Mouse (Mus musculus): Measurements from ENCODE around the gene Mecom. TPM values are rescaled to one million over a fixed set of nuclear protein-coding genes. Genes with fewer than 3 reads are reported as not detected.

The Mecom gene
- polyA plus RNA-seq, 1 experiment = 1.8 TPM

GRCm38 (mm10) chr3:30498202-30498828, 49.5 kb downstream of the Mecom start:
- peaks cover 12% of the 10 kb centered on the region for H3K27me3 ChIP-seq (ENCODE audit: control insufficient read depth, insufficient read depth, insufficient read length)
- no peaks in the 10 kb centered on the region for H3K79me2 ChIP-seq (ENCODE audit: control insufficient read depth, insufficient read depth)
- H3ac ChIP-seq (ENCODE audit: control insufficient read depth, insufficient read length) = no peak overlapping the region
- no peak overlapping the region for H3K4me3 ChIP-seq
- H3K36me3 ChIP-seq (ENCODE audit: control insufficient read depth, insufficient read depth) = no peaks in the 10 kb centered on the region
- no peak for TF ChIP-seq REST (IDR thresholded peaks at IDR 0.05; ENCODE audit: insufficient read depth, insufficient read length)
- no peak for TF ChIP-seq MAX (IDR thresholded peaks at IDR 0.05; ENCODE audit: low read depth)
- TF ChIP-seq MYOG (IDR thresholded peaks at IDR 0.05; ENCODE audit: control insufficient read depth in 1 of 3, insufficient read depth in 1 of 3, insufficient read length in 2 of 3, low read depth in 2 of 3) = no peak
- H3K4me2 ChIP-seq (ENCODE audit: low read depth) = no peak overlapping the region

- no peaks in the 10 kb centered on the region for H3K79me2 ChIP-seq (ENCODE audit: control insufficient read depth, insufficient read depth)
- H3K36me3 ChIP-seq (ENCODE audit: control insufficient read depth, insufficient read depth) = no peaks in the 10 kb centered on the region
- H3K27me3 ChIP-seq (ENCODE audit: control insufficient read depth, insufficient read depth, insufficient read length) = peaks cover 12% of the 10 kb centered on the region
- TF ChIP-seq MAX (IDR thresholded peaks at IDR 0.05; ENCODE audit: low read depth) (no peak), POLR2A (IDR thresholded peaks at IDR 0.05; ENCODE audit: insufficient read length, low read depth) (no peak), MYOG (IDR thresholded peaks at IDR 0.05; ENCODE audit: control insufficient read depth in 1 of 3, insufficient read depth in 1 of 3, insufficient read length in 2 of 3, low read depth in 2 of 3) (no peak), TCF3 (IDR thresholded peaks at IDR 0.05; ENCODE audit: insufficient read length, low read depth) (no peak), E2F4 (IDR thresholded peaks at IDR 0.05; ENCODE audit: insufficient read depth) (no peak), MYOD1 (IDR thresholded peaks at IDR 0.05; ENCODE audit: control insufficient read depth in 1 of 3, insufficient read length in 2 of 3, low read depth in 2 of 3) (no peak), CEBPB (IDR thresholded peaks at IDR 0.05; ENCODE audit: insufficient read depth, poor library complexity, severe bottlenecking) (no peak), TCF12 (IDR thresholded peaks at IDR 0.05; ENCODE audit: insufficient read depth, poor library complexity, severe bottlenecking) (no peak), POLR2AphosphoS2 (IDR thresholded peaks at IDR 0.05; ENCODE audit: insufficient read length, low read depth) (no peak), REST (IDR thresholded peaks at IDR 0.05; ENCODE audit: insufficient read depth, insufficient read length) (no peak), SRF (IDR thresholded peaks at IDR 0.05; ENCODE audit: control insufficient read depth, insufficient read length, low read depth) (no peak), USF1 (IDR thresholded peaks at IDR 0.05; ENCODE audit: low read depth) (no peak)
- H3K4me2 ChIP-seq (ENCODE audit: low read depth) = no peak overlapping the region
- H3ac ChIP-seq (ENCODE audit: control insufficient read depth, insufficient read length) = no peak overlapping the region
- no peak overlapping the region for H3K4me3 ChIP-seq
These were observed 53.4 kb downstream of the Mecom start for GRCm38 (mm10) chr3:30494371-30494770.

GRCm38 (mm10) chr3:30488808-30489207, 59.0 kb downstream of the Mecom start:
- no peak overlapping the region for H3ac ChIP-seq (ENCODE audit: control insufficient read depth, insufficient read length)
- H3K79me2 ChIP-seq (ENCODE audit: control insufficient read depth, insufficient read depth) = no peaks in the 10 kb centered on the region
- TF ChIP-seq POLR2AphosphoS2 (IDR thresholded peaks at IDR 0.05; ENCODE audit: insufficient read length, low read depth) (no peak), REST (IDR thresholded peaks at IDR 0.05; ENCODE audit: insufficient read depth, insufficient read length) (no peak), TCF3 (IDR thresholded peaks at IDR 0.05; ENCODE audit: insufficient read length, low read depth) (no peak), MYOG (IDR thresholded peaks at IDR 0.05; ENCODE audit: control insufficient read depth in 1 of 3, insufficient read depth in 1 of 3, insufficient read length in 2 of 3, low read depth in 2 of 3) (no peak), MYOD1 (IDR thresholded peaks at IDR 0.05; ENCODE audit: control insufficient read depth in 1 of 3, insufficient read length in 2 of 3, low read depth in 2 of 3) (no peak), TCF12 (IDR thresholded peaks at IDR 0.05; ENCODE audit: insufficient read depth, poor library complexity, severe bottlenecking) (no peak), USF1 (IDR thresholded peaks at IDR 0.05; ENCODE audit: low read depth) (no peak), SRF (IDR thresholded peaks at IDR 0.05; ENCODE audit: control insufficient read depth, insufficient read length, low read depth) (no peak), MAX (IDR thresholded peaks at IDR 0.05; ENCODE audit: low read depth) (no peak), CEBPB (IDR thresholded peaks at IDR 0.05; ENCODE audit: insufficient read depth, poor library complexity, severe bottlenecking) (no peak), POLR2A (IDR thresholded peaks at IDR 0.05; ENCODE audit: insufficient read length, low read depth) (no peak), E2F4 (IDR thresholded peaks at IDR 0.05; ENCODE audit: insufficient read depth) (no peak)

GRCm38 (mm10) chr3:30486422-30486821, 61.4 kb downstream of the Mecom start:
- Histone ChIP-seq H3K79me2 (ENCODE audit: control insufficient read depth, insufficient read depth) (no peaks in the 10 kb centered on the region), H3ac (ENCODE audit: control insufficient read depth, insufficient read length) (no peak overlapping the region), H3K27me3 (ENCODE audit: control insufficient read depth, insufficient read depth, insufficient read length) (no peaks in the 10 kb centered on the region), H3K36me3 (ENCODE audit: control insufficient read depth, insufficient read depth) (no peaks in the 10 kb centered on the region), H3K4me3 (no peak overlapping the region), H3K4me2 (ENCODE audit: low read depth) (no peak overlapping the region)
- TF ChIP-seq USF1 (IDR thresholded peaks at IDR 0.05; ENCODE audit: low read depth) = no peak
- TF ChIP-seq POLR2AphosphoS2 (IDR thresholded peaks at IDR 0.05; ENCODE audit: insufficient read length, low read depth) = no peak
- no peak for TF ChIP-seq TCF12 (IDR thresholded peaks at IDR 0.05; ENCODE audit: insufficient read depth, poor library complexity, severe bottlenecking)
- TF ChIP-seq MAX (IDR thresholded peaks at IDR 0.05; ENCODE audit: low read depth) = no peak
- TF ChIP-seq REST (IDR thresholded peaks at IDR 0.05; ENCODE audit: insufficient read depth, insufficient read length) = no peak
- TF ChIP-seq MYOD1 (IDR thresholded peaks at IDR 0.05; ENCODE audit: control insufficient read depth in 1 of 3, insufficient read length in 2 of 3, low read depth in 2 of 3) = no peak
- no peak for TF ChIP-seq CEBPB (IDR thresholded peaks at IDR 0.05; ENCODE audit: insufficient read depth, poor library complexity, severe bottlenecking)
- TF ChIP-seq MYOG (IDR thresholded peaks at IDR 0.05; ENCODE audit: control insufficient read depth in 1 of 3, insufficient read depth in 1 of 3, insufficient read length in 2 of 3, low read depth in 2 of 3) = no peak
- no peak for TF ChIP-seq TCF3 (IDR thresholded peaks at IDR 0.05; ENCODE audit: insufficient read length, low read depth)
- no peak for TF ChIP-seq SRF (IDR thresholded peaks at IDR 0.05; ENCODE audit: control insufficient read depth, insufficient read length, low read depth)
- TF ChIP-seq POLR2A (IDR thresholded peaks at IDR 0.05; ENCODE audit: insufficient read length, low read depth) = no peak
- TF ChIP-seq E2F4 (IDR thresholded peaks at IDR 0.05; ENCODE audit: insufficient read depth) = no peak

More at GRCm38 (mm10) chr3:30488808-30489207, 59.0 kb downstream of the Mecom start:
- Histone ChIP-seq H3K36me3 (ENCODE audit: control insufficient read depth, insufficient read depth) (no peaks in the 10 kb centered on the region), H3K4me3 (no peak overlapping the region), H3K4me2 (ENCODE audit: low read depth) (no peak overlapping the region), H3K27me3 (ENCODE audit: control insufficient read depth, insufficient read depth, insufficient read length) (no peaks in the 10 kb centered on the region)
